Mouse (Mus musculus) liver, embryonic 12.5 days (tissue): ENCODE measurements around the gene Osbpl10. TPM values are rescaled to one million over a fixed set of nuclear protein-coding genes. Genes with fewer than 3 reads are reported as not detected.
A peak's percentile ranks its signal among the peaks of the same experiment; 100 is the strongest.

ENCODE experiments used
- ATAC-seq: fragments of 200-750 bp; cut with Nextera tagmentation; 2 replicates; pipeline ENCODE4 v1.8.0; 2017; ENCODE audit warnings: moderate number of reproducible peaks, mild to moderate bottlenecking, moderate library complexity
- H3K27ac ChIP-seq: fragments of 300-500 bp; sonication (generic); 2 replicates; pipeline ENCODE4 v1.5.1; 2016; ENCODE audit warnings: mild to moderate bottlenecking
- H3K27me3 ChIP-seq: fragments of 300-500 bp; sonication (generic); replicated peaks from 2 replicates; pipeline ENCODE4 v1.6.1; 2016; ENCODE audit warnings: mild to moderate bottlenecking, moderate library complexity
- H3K36me3 ChIP-seq: fragments of 300-500 bp; sonication (generic); 2 replicates; pipeline ENCODE4 v1.6.1; 2016; ENCODE audit warnings: mild to moderate bottlenecking, moderate library complexity
- H3K4me1 ChIP-seq: fragments of 300-500 bp; sonication (generic); 2 replicates; pipeline ENCODE4 v1.6.1; 2016
- H3K4me2 ChIP-seq: fragments of 300-500 bp; sonication (generic); 2 replicates; pipeline ENCODE4 v1.6.1; 2016; ENCODE audit warnings: mild to moderate bottlenecking, moderate library complexity
- H3K4me3 ChIP-seq: fragments of 300-500 bp; sonication (generic); 2 replicates; pipeline ENCODE4 v1.5.1; 2016; ENCODE audit warnings: mild to moderate bottlenecking, moderate library complexity
- H3K9ac ChIP-seq: fragments of 300-500 bp; sonication (generic); 2 replicates; pipeline ENCODE4 v1.6.1; 2016; ENCODE audit warnings: mild to moderate bottlenecking, moderate library complexity
- H3K9me3 ChIP-seq: fragments of 300-500 bp; sonication (generic); replicated peaks from 2 replicates; pipeline ENCODE4 v1.6.1; 2016; ENCODE audit warnings: mild to moderate bottlenecking, moderate library complexity
- WGBS: fragments of 180-500 bp; shearing (Covaris S2); methylation state at CpG from one replicate; pipeline ENCODE4 v1.1.7; 2016; ENCODE audit not compliant: insufficient replicate concordance; 5-methylcytosine and 5-hydroxymethylcytosine counted together
- polyA plus RNA-seq: library from polyadenylated mRNA; unstranded; fragments of >200 nt; fragmentation: Nextera tagmentation; extraction: Ambion mirVana; gene quantifications from 2 replicates; pipeline ENCODE4 v1.2.1, GENCODE M21; 2016

Osbpl10 gene
- polyA plus RNA-seq, 1 experiment from 2014 or later: 0.55 TPM

- ATAC-seq: peak; percentile 74
- Histone ChIP-seq H3K36me3 (no peaks in the 10 kb centered on the region), H3K27me3 (no peaks in the 10 kb centered on the region), H3K4me2 (peak overlapping the region; percentile 47), H3K9ac (no peak overlapping the region), H3K27ac (no peak overlapping the region), H3K4me1 (peaks cover 42% of the 10 kb centered on the region), H3K9me3 (no peaks in the 10 kb centered on the region), H3K4me3 (no peak overlapping the region)
- 37% methylated on average over 21 of the region's 21 CpGs for WGBS
These were observed 237.7 kb downstream of the Osbpl10 start for GRCm38 (mm10) chr9:115215830-115216701.

- peak; percentile 72 for ATAC-seq
- H3K27me3 ChIP-seq: no peaks in the 10 kb centered on the region
- H3K9me3 ChIP-seq: no peaks in the 10 kb centered on the region
- no peak overlapping the region for H3K4me3 ChIP-seq
- H3K4me2 ChIP-seq: peak overlapping the region; percentile 23; the same call in 1 of the 2 replicates
- H3K36me3 ChIP-seq: no peaks in the 10 kb centered on the region
- no peak overlapping the region for H3K9ac ChIP-seq
- WGBS: 30% methylated on average over 9 of the region's 9 CpGs
- H3K27ac ChIP-seq: no peak overlapping the region
- peaks cover 42% of the 10 kb centered on the region for H3K4me1 ChIP-seq
These were observed 239.6 kb downstream of the Osbpl10 start for GRCm38 (mm10) chr9:115217984-115218383.

GRCm38 (mm10) chr9:115220466-115220865 lies 242.1 kb downstream of the Osbpl10 start:
- 67% methylated on average over 7 of the region's 7 CpGs for WGBS

GRCm38 (mm10) chr9:115221265-115221664 lies 242.9 kb downstream of the Osbpl10 start:
- H3K4me3 ChIP-seq: no peak overlapping the region
- 76% methylated on average over 7 of the region's 7 CpGs for WGBS
- no peak overlapping the region for H3K9ac ChIP-seq
- no peak overlapping the region for H3K4me2 ChIP-seq
- no peaks in the 10 kb centered on the region for H3K36me3 ChIP-seq
- H3K4me1 ChIP-seq: peaks cover 22% of the 10 kb centered on the region
- H3K9me3 ChIP-seq: no peaks in the 10 kb centered on the region
- ATAC-seq: no peak
- H3K27me3 ChIP-seq: no peaks in the 10 kb centered on the region
- no peak overlapping the region for H3K27ac ChIP-seq

More at GRCm38 (mm10) chr9:115220466-115220865, 242.1 kb downstream of the Osbpl10 start:
- no peak overlapping the region for H3K4me2 ChIP-seq
- no peak overlapping the region for H3K9ac ChIP-seq
- ATAC-seq: no peak
- no peaks in the 10 kb centered on the region for H3K27me3 ChIP-seq
- H3K4me1 ChIP-seq: peaks cover 30% of the 10 kb centered on the region
- H3K36me3 ChIP-seq: no peaks in the 10 kb centered on the region
- H3K4me3 ChIP-seq: no peak overlapping the region
- H3K9me3 ChIP-seq: no peaks in the 10 kb centered on the region
- no peak overlapping the region for H3K27ac ChIP-seq

GRCm38 (mm10) chr9:115224744-115225354 lies 246.5 kb downstream of the Osbpl10 start:
- Histone ChIP-seq H3K27me3 (no peaks in the 10 kb centered on the region), H3K9ac (no peak overlapping the region), H3K36me3 (no peaks in the 10 kb centered on the region), H3K4me3 (no peak overlapping the region), H3K9me3 (no peaks in the 10 kb centered on the region), H3K4me1 (peaks cover 9% of the 10 kb centered on the region), H3K27ac (no peak overlapping the region), H3K4me2 (no peak overlapping the region)
- ATAC-seq: no peak
- WGBS: 75% methylated on average over 7 of the region's 7 CpGs

- no peak overlapping the region for H3K4me3 ChIP-seq
- no peak for ATAC-seq
- no peak overlapping the region for H3K27ac ChIP-seq
- no peak overlapping the region for H3K4me2 ChIP-seq
- no peaks in the 10 kb centered on the region for H3K36me3 ChIP-seq
- 53% methylated on average over 4 of the region's 4 CpGs for WGBS
- no peaks in the 10 kb centered on the region for H3K27me3 ChIP-seq
- H3K4me1 ChIP-seq: peaks cover 11% of the 10 kb centered on the region
- H3K9me3 ChIP-seq: no peaks in the 10 kb centered on the region
- no peak overlapping the region for H3K9ac ChIP-seq
These were observed 250.8 kb downstream of the Osbpl10 start for GRCm38 (mm10) chr9:115229145-115229544.

GRCm38 (mm10) chr9:115229676-115230075 lies 251.3 kb downstream of the Osbpl10 start:
- H3K4me2 ChIP-seq: no peak overlapping the region
- no peak overlapping the region for H3K9ac ChIP-seq
- peaks cover 11% of the 10 kb centered on the region for H3K4me1 ChIP-seq
- H3K4me3 ChIP-seq: no peak overlapping the region
- no peak for ATAC-seq
- no peaks in the 10 kb centered on the region for H3K9me3 ChIP-seq
- no peaks in the 10 kb centered on the region for H3K36me3 ChIP-seq
- H3K27me3 ChIP-seq: no peaks in the 10 kb centered on the region
- no peak overlapping the region for H3K27ac ChIP-seq
- 78% methylated on average over 10 of the region's 10 CpGs for WGBS

GRCm38 (mm10) chr9:115230141-115230540 lies 251.8 kb downstream of the Osbpl10 start:
- Histone ChIP-seq H3K4me3 (no peak overlapping the region), H3K9ac (no peak overlapping the region), H3K4me1 (peaks cover 11% of the 10 kb centered on the region), H3K4me2 (no peak overlapping the region), H3K27me3 (no peaks in the 10 kb centered on the region), H3K9me3 (no peaks in the 10 kb centered on the region), H3K36me3 (no peaks in the 10 kb centered on the region), H3K27ac (no peak overlapping the region)
- ATAC-seq: 0 out of 2 replicates have a peak, but pooled peaks have one; percentile 21
- WGBS: 34% methylated on average over 3 of the region's 3 CpGs

- 72% methylated on average over 3 of the region's 3 CpGs for WGBS
- H3K9me3 ChIP-seq: no peaks in the 10 kb centered on the region
- H3K4me2 ChIP-seq: no peak overlapping the region
- H3K27ac ChIP-seq: no peak overlapping the region
- no peak overlapping the region for H3K4me3 ChIP-seq
- no peaks in the 10 kb centered on the region for H3K36me3 ChIP-seq
- ATAC-seq: no peak
- peaks cover 11% of the 10 kb centered on the region for H3K4me1 ChIP-seq
- no peak overlapping the region for H3K9ac ChIP-seq
- no peaks in the 10 kb centered on the region for H3K27me3 ChIP-seq
These were observed 253.1 kb downstream of the Osbpl10 start for GRCm38 (mm10) chr9:115231476-115231875.

GRCm38 (mm10) chr9:115233721-115234120 lies 255.4 kb downstream of the Osbpl10 start:
- H3K4me1 ChIP-seq: peaks cover 11% of the 10 kb centered on the region

GRCm38 (mm10) chr9:115234561-115234960 lies 256.2 kb downstream of the Osbpl10 start:
- Histone ChIP-seq H3K9ac (no peak overlapping the region), H3K9me3 (no peaks in the 10 kb centered on the region), H3K27me3 (no peaks in the 10 kb centered on the region), H3K4me1 (peaks cover 5% of the 10 kb centered on the region; the same call in 1 of the 2 replicates), H3K27ac (no peak overlapping the region), H3K4me2 (no peak overlapping the region), H3K4me3 (no peak overlapping the region), H3K36me3 (peaks cover 8% of the 10 kb centered on the region; the same call in 1 of the 2 replicates)
- ATAC-seq: no peak
- 81% methylated on average over 2 of the region's 2 CpGs for WGBS

More at GRCm38 (mm10) chr9:115233721-115234120, 255.4 kb downstream of the Osbpl10 start:
- no peak for ATAC-seq
- Histone ChIP-seq H3K4me3 (no peak overlapping the region), H3K27ac (no peak overlapping the region), H3K36me3 (peaks cover under 1% of the 10 kb centered on the region; the same call in 1 of the 2 replicates), H3K9ac (no peak overlapping the region), H3K9me3 (no peaks in the 10 kb centered on the region), H3K27me3 (no peaks in the 10 kb centered on the region), H3K4me2 (no peak overlapping the region)
- WGBS: 71% methylated on average over 5 of the region's 5 CpGs

GRCm38 (mm10) chr9:115236352-115236841 lies 258.0 kb downstream of the Osbpl10 start:
- Histone ChIP-seq H3K9me3 (no peaks in the 10 kb centered on the region), H3K4me3 (no peak overlapping the region), H3K9ac (no peak overlapping the region), H3K4me1 (no peaks in the 10 kb centered on the region), H3K4me2 (no peak overlapping the region), H3K27me3 (no peaks in the 10 kb centered on the region), H3K36me3 (peaks cover 26% of the 10 kb centered on the region), H3K27ac (no peak overlapping the region)
- ATAC-seq: no peak
- 82% methylated on average over 8 of the region's 8 CpGs for WGBS
